Mouse (Mus musculus) CH12.LX (cell line): ENCODE results near the gene Bcas3. TPM values are rescaled to one million over a fixed set of nuclear protein-coding genes. Genes with fewer than 3 reads are reported as not detected.

ENCODE experiments used
- DNase-seq: peaks from one replicate; pipeline ENCODE4 v3.0.0-alpha.2; 2013; ENCODE audit errors: extremely low read depth
- H3K27ac ChIP-seq: 2 replicates; pipeline ENCODE4 v1.5.1; 2012; ENCODE audit warnings: low read depth, mild to moderate bottlenecking, control low read depth, moderate library complexity; ENCODE audit not compliant: insufficient read depth
- H3K27me3 ChIP-seq: replicated peaks from 2 replicates; pipeline ENCODE3; 2012; ENCODE audit warnings: inconsistent platforms
- H3K36me3 ChIP-seq, 2 experiments: replicated peaks in 1 of 2; 2 replicates each; pipeline versions ENCODE3 to v1.6.1; 2012; ENCODE audit warnings: inconsistent platforms in 1 of 2, low read length in 1 of 2, mild to moderate bottlenecking in 1 of 2, mixed read lengths in 1 of 2, moderate library complexity in 1 of 2; ENCODE audit not compliant: control insufficient read depth in 1 of 2, insufficient read depth in 1 of 2
- H3K4me1 ChIP-seq, 2 experiments: 2 replicates each; pipeline ENCODE4 v1.6.1; 2012; ENCODE audit warnings: inconsistent platforms in 1 of 2, moderate library complexity in 1 of 2; ENCODE audit not compliant: insufficient read depth in 2 of 2, control insufficient read depth in 1 of 2
- H3K4me2 ChIP-seq: 2 replicates; pipeline ENCODE4 v1.6.1; 2012; ENCODE audit warnings: low read depth, mild to moderate bottlenecking, control low read depth; ENCODE audit not compliant: poor library complexity, insufficient read depth, severe bottlenecking
- H3K4me3 ChIP-seq, 3 experiments: fragments of 150-350 bp in 1 of 3; sonication (generic) in 1 of 3; replicated peaks in 1 of 3; 2 replicates each; pipeline versions ENCODE3 to v1.5.1; 2011 to 2012; ENCODE audit warnings: low read depth in 2 of 3, low read length in 2 of 3, mild to moderate bottlenecking in 2 of 3, moderate library complexity in 2 of 3, control low read depth in 1 of 3, improper control_type of control experiment in 1 of 3, inconsistent platforms in 1 of 3, mixed read lengths in 1 of 3; ENCODE audit not compliant: poor library complexity in 1 of 3
- H3K79me2 ChIP-seq: replicated peaks from 2 replicates; pipeline ENCODE4 v1.6.1; 2012; ENCODE audit warnings: mild to moderate bottlenecking, moderate library complexity; ENCODE audit not compliant: control insufficient read depth, poor library complexity, insufficient read depth, severe bottlenecking; ENCODE audit errors: extremely low read depth
- H3K9ac ChIP-seq: 2 replicates; pipeline ENCODE4 v1.6.1; 2012; ENCODE audit warnings: low read depth, mild to moderate bottlenecking, control low read depth, moderate library complexity; ENCODE audit not compliant: insufficient read depth
- H3K9me3 ChIP-seq: replicated peaks from 2 replicates; pipeline ENCODE3; 2012; ENCODE audit warnings: low read length, inconsistent platforms, mixed read lengths
- CHD2 ChIP-seq: IDR thresholded peaks from 2 replicates; pipeline ENCODE4 v1.6.1; 2011; ENCODE audit warnings: low read length, improper control_type of control experiment
- E2F4 ChIP-seq: IDR thresholded peaks from 2 replicates; pipeline ENCODE4 v1.6.1; 2011; ENCODE audit warnings: low read depth, low read length, improper control_type of control experiment; ENCODE audit not compliant: insufficient replicate concordance
- ELF1 ChIP-seq: IDR thresholded peaks from 2 replicates; pipeline ENCODE4 v1.6.1; 2014; ENCODE audit warnings: low read depth, mild to moderate bottlenecking, inconsistent platforms, low read length, improper control_type of control experiment
- ETS1 ChIP-seq: conservative IDR thresholded peaks from 2 replicates; pipeline ENCODE4 v1.6.1; 2012; ENCODE audit warnings: low read depth, mild to moderate bottlenecking, inconsistent platforms, low read length, improper control_type of control experiment, moderate library complexity
- IRF4 ChIP-seq: IDR thresholded peaks from 2 replicates; pipeline ENCODE4 v1.6.1; 2014; ENCODE audit warnings: low read depth, mild to moderate bottlenecking, inconsistent platforms, low read length, improper control_type of control experiment
- JUN ChIP-seq: IDR thresholded peaks from 2 replicates; pipeline ENCODE4 v1.6.1; 2011; ENCODE audit warnings: low read depth, mild to moderate bottlenecking, low read length, improper control_type of control experiment, moderate library complexity; ENCODE audit not compliant: insufficient read depth
- JUND ChIP-seq: conservative IDR thresholded peaks from 2 replicates; pipeline ENCODE4 v1.6.1; 2011; ENCODE audit warnings: low read depth, low read length, improper control_type of control experiment
- MAFK ChIP-seq: IDR thresholded peaks from 2 replicates; pipeline ENCODE4 v1.6.1; 2011; ENCODE audit warnings: low read length, improper control_type of control experiment; ENCODE audit not compliant: insufficient replicate concordance
- MAX ChIP-seq: IDR thresholded peaks from 2 replicates; pipeline ENCODE4 v1.6.1; 2011; ENCODE audit warnings: low read length, improper control_type of control experiment
- MEF2A ChIP-seq: IDR thresholded peaks from 2 replicates; pipeline ENCODE4 v1.6.1; 2014; ENCODE audit warnings: low read depth, mild to moderate bottlenecking, inconsistent platforms, low read length, improper control_type of control experiment, borderline replicate concordance
- NELFE ChIP-seq: IDR thresholded peaks from 2 replicates; pipeline ENCODE4 v1.6.1; 2011; ENCODE audit warnings: low read depth, low read length, improper control_type of control experiment
- NRF1 ChIP-seq: IDR thresholded peaks from 2 replicates; pipeline ENCODE4 v1.6.1; 2014; ENCODE audit warnings: low read depth, mild to moderate bottlenecking, inconsistent platforms, low read length, improper control_type of control experiment, moderate library complexity
- PAX5 ChIP-seq: IDR thresholded peaks from 2 replicates; pipeline ENCODE4 v1.6.1; 2012; ENCODE audit warnings: low read length, inconsistent platforms, mixed read lengths
- POLR2A ChIP-seq: IDR thresholded peaks from 2 replicates; pipeline ENCODE4 v1.6.1; 2011; ENCODE audit warnings: low read depth, mild to moderate bottlenecking, improper control_type of control experiment, low read length
- POLR2AphosphoS2 ChIP-seq: IDR thresholded peaks from 2 replicates; pipeline ENCODE4 v1.6.1; 2011; ENCODE audit warnings: low read depth, low read length, improper control_type of control experiment
- RCOR1 ChIP-seq: conservative IDR thresholded peaks from 2 replicates; pipeline ENCODE4 v1.6.1; 2012; ENCODE audit warnings: low read depth, mild to moderate bottlenecking, inconsistent platforms, low read length, improper control_type of control experiment
- SIN3A ChIP-seq: IDR thresholded peaks from 2 replicates; pipeline ENCODE4 v1.6.1; 2012; ENCODE audit warnings: low read length, improper control_type of control experiment, inconsistent platforms
- SMC3 ChIP-seq: IDR thresholded peaks from 2 replicates; pipeline ENCODE4 v1.6.1; 2011; ENCODE audit warnings: low read depth, low read length, improper control_type of control experiment
- TBP ChIP-seq: conservative IDR thresholded peaks from 2 replicates; pipeline ENCODE4 v1.6.1; 2011; ENCODE audit warnings: low read depth, low read length, improper control_type of control experiment
- TCF12 ChIP-seq: IDR thresholded peaks from 2 replicates; pipeline ENCODE4 v1.6.1; 2014; ENCODE audit warnings: low read depth, mild to moderate bottlenecking, inconsistent platforms, low read length, improper control_type of control experiment
- UBTF ChIP-seq: IDR thresholded peaks from 2 replicates; pipeline ENCODE4 v1.6.1; 2012; ENCODE audit warnings: low read depth, mild to moderate bottlenecking, inconsistent platforms, low read length, improper control_type of control experiment, moderate library complexity
- USF2 ChIP-seq: conservative IDR thresholded peaks from 2 replicates; pipeline ENCODE4 v1.6.1; 2011; ENCODE audit warnings: low read depth, low read length, improper control_type of control experiment
- ZMIZ1 ChIP-seq: IDR thresholded peaks from 2 replicates; pipeline ENCODE4 v1.6.1; 2012; ENCODE audit warnings: low read depth, mild to moderate bottlenecking, inconsistent platforms, low read length, improper control_type of control experiment
- ZNF384 ChIP-seq: IDR thresholded peaks from 2 replicates; pipeline ENCODE4 v1.6.1; 2012; ENCODE audit warnings: low read depth, low read length, improper control_type of control experiment, inconsistent platforms
- dilution Hi-C: fragments of 300-500 bp; cut with MboI; formaldehyde crosslinking; loops from 2 replicates; pipeline ENCODE4 v1.14.3; 2020; ENCODE audit warnings: low sequenced_read_pairs; ENCODE audit not compliant: extremely low pct_unique_long_range_greater_than_20kb, extremely low pct_ligation_motif_present
- in situ Hi-C: fragments of 300-500 bp; cut with MboI; formaldehyde crosslinking; loops from 3 replicates; pipeline ENCODE4 v1.14.3; 2019; ENCODE audit warnings: low sequenced_read_pairs, low pct_ligation_motif_present, low pct_unique_long_range_greater_than_20kb, mixed read lengths
- polyA plus RNA-seq: library from polyadenylated mRNA; unstranded; fragments of >175 nt; gene quantifications from 2 replicates; pipeline ENCODE4 v1.2.1, GENCODE M21; 2012; ENCODE audit warnings: low read depth; ENCODE audit not compliant: insufficient read length
- total RNA-seq, 2 experiments: library from RNA; depleted of rRNA; stranded (reverse); fragments of 300-350 nt in 1 of 2; fragments of >200 nt in 1 of 2; gene quantifications; 2 replicates each; pipeline ENCODE4 v1.2.3; 2012 to 2014

Bcas3 gene
- total and polyA plus RNA-seq, 3 experiments = 8.2 to 21.3 (median 9.7) TPM

GRCm38 (mm10) chr11:85644027-85644747 lies 291.2 kb downstream of the Bcas3 start:
- H3K9ac ChIP-seq = no peak overlapping the region
- no peak for TF ChIP-seq TBP
- TF ChIP-seq, all 38 proteins: peak for 0
- peaks cover 4 to 11% of the 10 kb centered on the region in 2 experiments; a peak in 3 of 4 replicates for H3K4me1 ChIP-seq
- in situ Hi-C loops (no loop called here), dilution Hi-C loops (no loop called here)
- DNase-seq = no peak
- H3K9me3 ChIP-seq = no peaks in the 10 kb centered on the region
- no peak overlapping the region for H3K4me2 ChIP-seq
- no peak overlapping the region for H3K27ac ChIP-seq
- no peaks in the 10 kb centered on the region for H3K36me3 ChIP-seq
- H3K79me2 ChIP-seq = no peaks in the 10 kb centered on the region
- H3K4me3 ChIP-seq = no peak overlapping the region
- H3K27me3 ChIP-seq = no peaks in the 10 kb centered on the region

DNA sequence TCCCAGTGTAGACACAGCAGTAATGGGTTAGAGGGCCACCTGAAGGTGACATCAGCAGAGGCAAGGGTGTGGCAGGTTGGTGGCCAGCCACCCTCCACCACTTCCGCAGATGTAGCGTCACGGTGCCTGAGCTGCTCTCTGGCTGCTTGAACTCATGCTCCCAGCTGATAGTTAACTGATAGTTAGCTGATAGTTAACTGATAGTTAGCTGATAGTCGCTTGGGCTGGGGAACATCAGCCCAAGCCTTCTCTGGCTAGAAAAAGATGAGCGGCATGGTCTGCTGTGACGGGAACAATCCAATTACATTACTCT lies 291.7 kb downstream of the Bcas3 start:
- Histone ChIP-seq H3K79me2 (no peaks in the 10 kb centered on the region), H3K4me1 (peaks cover 4 to 11% of the 10 kb centered on the region in 2 experiments; a peak in 3 of 4 replicates), H3K4me3 (no peak overlapping the region), H3K36me3 (no peaks in the 10 kb centered on the region), H3K9ac (no peak overlapping the region), H3K4me2 (no peak overlapping the region), H3K9me3 (no peaks in the 10 kb centered on the region), H3K27me3 (no peaks in the 10 kb centered on the region), H3K27ac (no peak overlapping the region)
- peak; percentile 35 for DNase-seq
- dilution Hi-C loops (no loop called here), in situ Hi-C loops (no loop called here)
- TF ChIP-seq ELF1 (peak; percentile 65; the same call in 1 of the 2 replicates), PAX5 (peak; percentile 56; the same call in 1 of the 2 replicates), ETS1 (no peak), SMC3 (no peak), TBP (no peak), MAX (0 out of 2 replicates have a peak, but pooled peaks have one; percentile 24), MAFK (no peak), JUND (no peak), USF2 (no peak), TCF12 (no peak), NELFE (no peak)

GRCm38 (mm10) chr11:85645152-85645835 lies 292.3 kb downstream of the Bcas3 start:
- no peaks in the 10 kb centered on the region for H3K9me3 ChIP-seq
- H3K36me3 ChIP-seq = no peaks in the 10 kb centered on the region
- no peak overlapping the region for H3K27ac ChIP-seq
- no peaks in the 10 kb centered on the region for H3K79me2 ChIP-seq
- H3K4me1 ChIP-seq = peaks cover 4 to 11% of the 10 kb centered on the region in 2 experiments; a peak in 3 of 4 replicates
- no peak overlapping the region for H3K4me2 ChIP-seq
- no peak overlapping the region for H3K9ac ChIP-seq
- DNase-seq = no peak
- in situ Hi-C loops = no loop called here
- H3K4me3 ChIP-seq = no peak overlapping the region
- H3K27me3 ChIP-seq = no peaks in the 10 kb centered on the region
- dilution Hi-C loops = no loop called here
- TF ChIP-seq POLR2A (no peak), ZMIZ1 (no peak), JUN (no peak), POLR2AphosphoS2 (no peak), SIN3A (no peak), NRF1 (no peak), MEF2A (no peak), CHD2 (no peak), MAFK (no peak), ETS1 (no peak), RCOR1 (no peak), ZNF384 (no peak), UBTF (no peak), USF2 (no peak), E2F4 (no peak), IRF4 (no peak)
